12 mouse cellular contexts compared by ENCODE assay signal in genomic region chr16:16566786-16567185, GRCm38 (mm10).
"Had no signal": no experiment of that assay in that cellular context is flagged by ENCODE, and none has a peak within 500 bp of the region (broad histone marks: within the 10 kb centered on the region; RNA-seq: fewer than 3 reads in every experiment).

No protein-coding gene starts in this region.

- H3K9me3 ChIP-seq: limb, embryonic 15.5 days; neural tube, embryonic 12.5 days had no signal

- DNase-seq: kidney, adult 8-10 months; lung, adult 18-20 months; midbrain, embryonic 14.5 days; right cerebral cortex, adult 18-20 months; right cerebral cortex, postnatal 25 days; thymus, adult 18-20 months; thymus, postnatal 14 days had no signal

- H3K4me3 ChIP-seq: left cerebral cortex, adult 2 months; limb, embryonic 15.5 days; myocyte; neural tube, embryonic 12.5 days had no signal

- H3K4me1 ChIP-seq: limb, embryonic 15.5 days; neural tube, embryonic 12.5 days had no signal

- H3K36me3 ChIP-seq: limb, embryonic 15.5 days; neural tube, embryonic 12.5 days had no signal

- H3K9ac ChIP-seq: limb, embryonic 15.5 days; liver, embryonic 14.5 days; neural tube, embryonic 12.5 days had no signal

- H3K27ac ChIP-seq: left cerebral cortex, adult 2 months; limb, embryonic 15.5 days; liver, embryonic 14.5 days; neural tube, embryonic 12.5 days had no signal
